Mouse (Mus musculus): ENCODE measurements around the gene Tm9sf2.

DNA sequence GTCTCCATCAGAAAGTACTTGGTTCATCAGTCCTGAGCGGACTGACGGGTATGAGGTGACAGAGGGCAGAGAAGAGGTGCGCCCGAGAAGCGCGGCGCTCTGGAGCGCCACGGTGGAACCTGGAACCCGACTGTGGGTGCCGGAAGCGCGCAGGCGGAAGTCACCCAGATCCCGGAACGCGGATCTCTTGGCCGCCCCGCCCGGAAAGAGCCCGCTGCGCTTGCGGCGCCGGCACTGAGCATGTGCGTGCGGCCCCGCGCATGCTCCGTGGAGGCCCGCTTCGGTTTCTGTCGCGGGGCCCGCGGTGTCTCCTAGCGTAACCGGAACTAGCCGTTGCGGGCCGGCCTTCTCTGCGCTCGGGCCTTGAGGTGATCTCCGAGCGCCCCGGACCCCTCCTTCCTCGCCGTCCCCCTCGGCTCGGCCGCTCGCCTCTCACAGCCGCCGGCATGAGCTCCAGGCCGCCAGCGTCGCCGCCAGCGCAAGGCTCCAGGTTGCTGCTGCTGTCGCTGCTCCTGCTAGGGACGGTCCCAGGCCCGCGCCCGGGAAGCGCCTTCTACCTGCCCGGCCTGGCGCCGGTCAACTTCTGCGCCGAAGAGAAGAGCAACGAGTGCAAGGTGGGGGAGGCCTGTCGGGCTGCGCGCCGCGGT, at the start of gene Tm9sf2:
- TF ChIP-seq CTCF (IDR thresholded peaks at IDR 0.05; ENCODE audit: control insufficient read depth, insufficient read depth, insufficient replicate concordance, low read depth, low read length), result no peak
- peak; percentile 88 for TF ChIP-seq POLR2A (IDR thresholded peaks at IDR 0.05; ENCODE audit: control insufficient read depth, low read depth, low read length)

All from testis, adult 2 months (tissue).